Mouse (Mus musculus): Measurements from ENCODE around the gene Fstl4. TPM values are rescaled to one million over a fixed set of nuclear protein-coding genes. Genes with fewer than 3 reads are reported as not detected.

The Fstl4 gene
- 9.2 and 9.5 TPM in 2 replicates for polyA plus RNA-seq (2012; rRNA removed)

DNA sequence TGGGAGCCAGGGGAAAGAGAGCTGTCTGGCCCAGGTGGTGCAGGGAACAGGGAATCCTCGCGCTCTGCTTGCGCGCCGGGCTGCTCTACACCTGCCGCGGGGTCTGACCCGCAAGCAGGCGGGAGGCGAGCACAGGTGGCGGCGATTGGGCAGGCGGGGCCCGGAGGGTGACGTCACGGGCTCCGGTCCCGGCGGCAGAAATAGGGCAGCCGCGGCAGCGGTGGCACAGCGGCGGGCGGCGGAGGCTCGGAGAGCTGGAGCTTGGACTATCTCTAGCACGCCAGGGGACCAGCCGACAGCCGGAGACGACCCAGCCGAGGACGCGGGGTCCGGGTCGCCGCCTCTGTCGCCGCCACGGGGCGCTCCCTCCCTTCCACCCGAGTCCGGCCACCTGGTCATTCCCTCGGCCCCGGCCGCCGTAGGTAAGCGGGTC is at the start of gene Fstl4:
Gene Fstl4, plus strand, starts transcription at position 174 of the 433 bp plus-strand sequence.
- DNase-seq (ENCODE audit: extremely low spot score in 1 of 2, low spot score in 1 of 2) = peak in 1 of 2 experiments; percentile 66

DNA sequence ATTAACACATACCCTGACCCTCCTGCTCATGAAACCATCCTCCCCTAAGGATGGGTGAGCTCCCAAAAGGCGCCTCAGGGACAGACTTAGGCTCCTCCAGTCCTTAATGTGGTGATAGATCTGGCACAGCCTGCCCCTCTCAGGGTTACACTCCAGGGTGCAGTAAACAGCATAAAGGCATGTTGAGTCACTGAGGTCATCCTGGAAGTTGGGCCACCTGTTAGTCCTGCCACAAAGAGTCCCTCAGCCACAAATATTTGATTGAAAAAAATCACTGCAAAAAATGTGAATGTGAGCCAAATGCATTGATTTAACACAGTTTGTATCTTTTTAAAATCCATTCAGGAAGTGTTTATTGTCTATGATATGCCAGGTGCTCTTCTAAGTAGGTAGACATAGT is 45.9 kb upstream of the Fstl4 start:
- DNase-seq (ENCODE audit: extremely low spot score in 1 of 2, low spot score in 1 of 2) = no peak

DNA sequence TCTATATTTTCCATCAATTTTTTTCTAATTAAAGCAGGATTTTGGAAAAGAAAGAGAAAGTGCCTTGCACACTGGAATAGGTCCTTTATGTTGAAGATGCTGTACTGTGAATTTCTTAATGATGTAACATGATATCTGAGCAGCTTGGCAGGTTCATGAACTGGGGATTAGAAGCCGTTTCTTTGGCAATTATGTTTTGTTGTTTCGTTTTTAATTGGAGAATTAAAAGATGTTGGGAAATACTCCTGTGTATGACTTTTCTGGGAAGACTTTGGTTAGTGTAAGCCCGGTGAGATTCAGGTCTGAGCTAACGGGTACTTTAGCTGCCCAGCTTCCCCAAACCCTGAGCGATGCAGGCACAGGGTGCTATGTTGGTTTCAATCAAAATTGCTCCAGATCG is 43.3 kb upstream of the Fstl4 start:
- no peak for DNase-seq (ENCODE audit: extremely low spot score in 1 of 2, low spot score in 1 of 2)

DNA sequence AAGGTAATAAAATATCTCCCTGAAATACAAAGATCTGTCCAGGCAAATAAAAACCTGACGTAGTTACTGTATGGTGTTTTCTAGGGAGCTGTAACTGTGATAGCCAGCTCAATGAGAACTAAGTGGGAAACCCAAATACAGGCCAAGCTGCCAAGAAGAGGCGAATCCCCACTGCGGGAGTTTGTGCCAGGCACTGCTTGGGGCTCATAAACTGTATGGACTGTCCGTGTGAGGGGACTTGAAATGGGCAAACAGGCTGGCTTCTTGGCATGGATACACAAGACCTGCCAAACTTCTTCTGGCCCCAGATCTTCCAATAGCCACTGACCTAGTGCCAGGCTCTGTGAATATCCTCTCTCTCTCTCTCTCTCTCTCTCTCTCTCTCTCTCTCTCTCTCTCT is 41.7 kb upstream of the Fstl4 start:
- DNase-seq (ENCODE audit: extremely low spot score in 1 of 2, low spot score in 1 of 2) = no peak

DNA sequence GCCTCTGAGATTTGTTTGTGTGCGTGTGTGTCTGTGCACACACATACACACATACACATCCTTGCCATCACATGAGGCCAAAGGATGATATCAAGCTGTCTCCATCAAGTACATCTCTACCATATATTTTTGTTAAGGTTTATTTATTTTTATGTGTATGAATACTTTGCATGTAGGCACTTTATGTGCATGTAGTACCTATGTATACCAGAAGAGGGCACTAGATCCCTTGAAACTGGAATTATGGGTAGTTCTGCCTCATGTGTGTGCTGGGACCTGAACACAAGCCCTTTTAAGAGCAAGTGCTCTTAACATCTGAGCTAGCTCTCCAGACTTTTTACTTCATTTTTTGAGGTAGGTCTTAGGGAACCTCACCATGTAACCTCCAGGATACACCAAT is 38.4 kb upstream of the Fstl4 start:
- DNase-seq (ENCODE audit: extremely low spot score in 1 of 2, low spot score in 1 of 2) = no peak

DNA sequence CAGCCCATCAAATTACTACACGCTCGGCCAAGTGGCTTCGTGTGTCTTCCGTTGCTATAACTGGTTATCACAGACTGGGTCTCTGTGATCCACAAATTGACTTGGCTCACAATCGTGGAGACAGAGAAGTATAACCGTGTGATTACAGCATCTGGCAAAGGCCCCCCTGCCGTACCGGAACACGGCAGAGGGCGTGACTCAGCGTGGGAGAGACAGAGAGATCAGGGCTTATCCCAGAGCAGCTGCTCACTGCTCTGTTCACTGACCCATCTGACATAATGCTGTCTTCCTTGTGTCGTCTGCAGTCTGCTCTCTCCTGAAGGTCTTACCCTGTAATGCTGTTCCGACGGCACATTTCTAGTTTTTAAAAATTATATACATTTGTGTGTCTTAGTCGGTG is 36.0 kb upstream of the Fstl4 start:
- DNase-seq (ENCODE audit: extremely low spot score in 1 of 2, low spot score in 1 of 2) = no peak

DNA sequence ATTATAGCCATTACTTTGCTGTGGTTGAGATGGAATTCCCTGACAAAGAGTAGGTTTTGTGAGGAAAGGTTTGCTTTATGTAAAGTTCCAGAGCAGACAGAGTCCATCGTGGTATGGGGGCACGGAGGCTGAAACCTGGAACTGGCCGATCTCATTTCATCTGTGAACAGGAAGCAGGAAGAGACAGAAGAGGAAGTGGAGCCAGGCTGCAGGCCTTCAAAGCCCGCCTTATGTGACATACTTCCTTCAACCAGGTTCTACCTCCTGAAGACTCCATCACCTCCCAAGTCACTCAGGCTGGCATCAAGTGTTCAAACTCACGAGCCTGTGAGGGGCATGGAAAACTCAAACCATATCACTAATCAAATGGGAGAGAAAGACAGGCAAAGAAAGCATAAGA is 34.5 kb upstream of the Fstl4 start:
- DNase-seq (ENCODE audit: extremely low spot score in 1 of 2, low spot score in 1 of 2) = no peak

DNA sequence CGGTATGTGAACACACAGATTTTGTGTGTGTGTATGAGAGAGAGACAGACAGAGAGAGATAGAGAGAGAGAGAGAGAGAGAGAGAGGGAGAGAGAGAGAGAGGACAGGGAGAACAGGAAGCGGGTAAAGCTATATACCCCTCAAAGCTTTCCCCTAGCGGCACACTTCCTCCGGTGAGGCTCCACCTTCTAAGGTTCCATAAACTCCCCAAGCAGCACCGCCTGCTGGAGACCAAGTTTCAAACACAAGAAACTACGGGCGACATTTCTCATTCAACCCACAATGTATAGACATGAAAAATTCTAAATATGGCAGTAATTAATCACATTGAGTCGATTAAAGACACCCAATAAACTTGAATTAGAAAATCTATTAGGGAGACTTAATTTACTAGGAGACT is 32.5 kb upstream of the Fstl4 start:
- no peak for DNase-seq (ENCODE audit: extremely low spot score in 1 of 2, low spot score in 1 of 2)

DNA sequence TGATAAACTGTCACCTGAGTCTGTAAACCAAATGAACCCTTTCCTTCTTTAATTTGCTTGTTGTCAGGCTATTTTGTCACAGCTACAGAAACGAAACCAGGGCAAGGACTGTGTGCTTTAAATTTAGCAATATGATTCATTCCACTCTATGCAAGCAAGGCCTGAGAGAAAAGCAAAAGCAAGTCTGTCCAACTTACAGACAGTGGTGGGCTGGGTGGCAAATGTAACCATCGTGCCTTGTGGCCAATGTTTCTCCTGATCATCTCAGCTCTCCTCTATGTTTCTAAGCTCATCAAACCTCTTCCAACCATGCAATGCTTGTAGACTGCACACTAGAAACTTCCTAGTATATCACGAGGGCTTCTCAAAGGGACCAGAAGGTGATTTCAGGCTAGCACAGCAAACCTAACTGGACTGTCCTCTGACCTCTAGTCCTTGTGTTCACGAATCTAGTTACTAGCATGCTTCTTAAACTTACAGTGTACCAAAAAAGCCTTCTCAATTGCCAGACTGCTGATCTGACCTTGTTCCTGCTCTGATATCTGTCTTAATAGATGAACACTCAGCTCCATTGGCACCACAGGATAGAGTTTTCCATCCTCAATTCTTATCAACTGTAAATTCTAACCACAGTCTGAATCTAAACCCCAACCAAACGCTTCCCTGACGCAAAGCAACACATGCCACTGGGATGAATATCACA is 29.8 kb upstream of the Fstl4 start:
- DNase-seq (ENCODE audit: extremely low spot score in 1 of 2, low spot score in 1 of 2) = peak; percentile 27 to 55

DNA sequence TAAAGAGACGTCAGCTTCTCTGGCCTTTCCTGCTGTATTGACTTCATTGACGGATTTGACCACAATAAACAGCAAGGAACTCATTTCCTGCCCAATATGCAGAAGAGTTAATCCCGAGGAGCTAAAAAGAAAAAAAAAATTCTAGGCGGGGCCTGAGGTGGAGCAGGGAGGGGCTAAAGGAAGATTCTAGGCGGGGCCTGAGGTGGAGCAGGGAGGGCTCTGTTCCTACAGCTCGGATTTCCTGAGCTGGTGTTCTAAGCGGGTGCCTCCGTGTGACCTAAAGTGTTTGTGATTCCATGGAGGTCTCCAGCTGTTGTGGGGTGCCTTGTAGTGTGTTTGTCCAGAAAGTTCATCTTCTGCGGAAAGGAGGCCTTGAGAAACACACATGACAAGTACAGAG is 25.2 kb upstream of the Fstl4 start:
- DNase-seq (ENCODE audit: extremely low spot score in 1 of 2, low spot score in 1 of 2) = no peak

DNA sequence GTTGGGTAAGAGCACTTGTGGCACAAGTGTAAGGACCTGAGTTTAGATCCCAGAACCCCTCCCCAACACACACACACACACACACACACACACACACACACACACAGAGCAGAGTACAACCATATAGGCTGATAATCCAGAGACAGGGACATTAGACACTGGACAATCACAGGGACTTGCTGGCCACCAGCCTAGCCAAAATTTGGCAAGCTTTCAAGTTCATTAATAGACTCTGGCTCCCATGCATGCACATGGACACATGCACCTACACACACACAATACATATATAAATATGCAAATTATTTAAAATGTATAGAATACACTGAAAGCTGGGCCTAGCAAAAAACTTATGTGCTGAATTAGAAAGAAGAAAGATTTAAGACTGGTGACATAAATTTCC is 24.0 kb upstream of the Fstl4 start:
- no peak for DNase-seq (ENCODE audit: extremely low spot score in 1 of 2, low spot score in 1 of 2)

DNA sequence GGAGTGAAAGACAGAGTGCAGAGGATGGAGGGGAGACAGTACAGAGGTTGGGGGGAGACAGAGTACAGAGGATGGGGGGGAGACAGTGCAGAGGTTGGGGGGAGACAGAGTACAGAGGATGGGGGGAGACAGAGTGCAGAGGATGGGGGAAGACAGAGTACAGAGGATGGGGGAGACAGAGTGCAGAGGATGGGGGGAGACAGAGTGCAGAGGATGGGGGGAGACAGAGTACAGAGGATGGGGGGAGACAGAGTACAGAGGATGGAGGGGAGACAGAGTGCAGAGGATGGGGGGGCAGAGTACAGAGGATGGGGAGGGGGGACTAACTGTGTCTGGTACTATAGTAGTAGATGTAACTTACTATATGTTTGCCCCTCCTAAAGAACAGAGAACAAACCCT is 20.5 kb upstream of the Fstl4 start:
- no peak for DNase-seq (ENCODE audit: extremely low spot score in 1 of 2, low spot score in 1 of 2)

DNA sequence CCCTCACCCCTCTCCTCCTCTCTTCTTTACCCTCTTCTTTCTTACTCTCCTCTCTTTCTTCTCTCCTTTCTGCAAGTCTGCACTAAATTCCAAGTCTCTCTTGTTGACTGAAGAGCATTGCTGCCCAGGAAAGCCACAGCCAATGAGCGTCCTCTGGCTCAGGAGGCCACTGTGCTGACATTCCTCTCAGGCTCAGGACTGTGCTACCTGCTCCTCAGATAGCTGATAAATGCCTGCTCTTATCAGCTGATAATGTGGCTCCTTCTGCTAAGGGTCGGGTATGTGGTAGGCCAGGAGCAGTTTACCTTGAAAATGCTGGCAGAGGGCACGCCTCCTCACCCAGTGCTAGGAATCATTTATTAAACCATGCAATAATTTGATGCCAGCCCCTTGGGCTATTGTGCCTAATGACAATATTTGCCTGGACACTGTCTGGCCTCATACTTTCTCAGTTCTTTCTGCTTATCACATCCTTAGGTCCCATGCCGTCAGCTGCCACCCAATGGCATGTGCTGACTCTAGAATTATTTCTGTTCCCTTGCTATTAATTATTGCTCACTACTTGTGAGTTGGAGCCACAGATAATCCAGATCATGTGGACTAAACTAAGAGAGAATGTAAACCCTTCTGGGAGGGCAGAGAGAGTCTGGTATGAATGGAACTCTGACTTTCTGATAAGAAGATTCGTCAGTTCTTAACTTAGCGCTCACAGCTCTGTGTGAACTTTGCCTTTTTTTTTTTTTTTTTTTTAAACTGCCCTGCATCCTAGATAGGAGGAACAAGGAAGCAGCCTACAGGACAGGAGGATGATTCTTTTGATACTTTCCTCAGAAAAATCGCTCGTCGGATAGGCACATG is 19.6 kb upstream of the Fstl4 start:
- DNase-seq (ENCODE audit: extremely low spot score in 1 of 2, low spot score in 1 of 2) = no peak

DNA sequence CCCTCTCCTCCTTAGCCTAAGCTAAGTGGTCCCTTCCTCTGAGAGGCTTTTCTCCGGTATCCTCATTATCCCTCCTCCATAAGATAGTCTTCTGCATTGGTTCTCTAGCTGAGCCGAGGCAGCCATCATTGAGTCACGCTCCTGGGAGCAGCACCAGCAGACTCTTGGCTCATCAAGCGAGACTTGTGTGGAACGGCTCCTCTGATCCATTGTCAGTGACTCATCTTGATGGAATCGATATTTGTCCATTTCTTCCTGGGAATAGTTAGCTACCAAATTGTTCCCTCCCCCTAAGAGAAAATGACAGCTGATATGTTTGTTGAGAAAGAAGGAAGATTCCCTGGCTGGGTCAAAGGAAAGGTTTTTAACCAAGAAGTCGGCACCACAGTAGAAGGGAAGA is 17.2 kb upstream of the Fstl4 start:
- no peak for DNase-seq (ENCODE audit: extremely low spot score in 1 of 2, low spot score in 1 of 2)

DNA sequence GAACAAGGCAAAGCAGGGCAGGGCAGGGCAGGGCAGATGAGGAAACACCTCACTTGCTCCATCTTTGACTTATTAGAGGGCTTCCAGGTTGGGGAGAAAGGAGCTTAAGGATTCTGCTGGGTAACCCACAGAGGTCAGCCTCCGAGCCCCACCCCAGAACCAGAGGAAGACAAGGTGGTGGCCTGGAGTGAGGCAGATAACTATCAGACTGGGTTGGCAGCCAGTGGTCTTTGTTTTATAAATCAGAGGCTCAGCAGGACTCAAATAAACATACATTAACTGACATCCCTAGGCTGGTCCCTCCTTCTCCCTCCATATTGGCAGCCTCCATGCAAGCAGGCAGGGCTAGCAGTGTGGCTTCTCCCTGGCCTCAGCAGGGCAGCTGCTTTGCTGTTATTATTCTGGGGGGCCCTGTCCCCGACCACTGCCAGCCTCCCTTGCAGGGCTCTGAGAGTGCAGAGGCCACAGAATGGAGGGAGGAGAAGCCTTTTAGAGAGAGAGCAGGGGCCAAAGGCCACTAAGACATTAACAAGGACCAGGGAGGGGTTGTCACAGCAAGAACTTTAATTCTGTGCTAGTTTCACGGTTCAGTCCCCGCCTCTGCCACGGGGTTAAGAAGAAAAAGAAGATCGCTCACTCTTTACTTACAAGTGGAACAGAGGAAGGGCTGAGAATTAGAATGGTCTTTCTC is 16.5 kb upstream of the Fstl4 start:
- no peak for DNase-seq (ENCODE audit: extremely low spot score in 1 of 2, low spot score in 1 of 2)

DNA sequence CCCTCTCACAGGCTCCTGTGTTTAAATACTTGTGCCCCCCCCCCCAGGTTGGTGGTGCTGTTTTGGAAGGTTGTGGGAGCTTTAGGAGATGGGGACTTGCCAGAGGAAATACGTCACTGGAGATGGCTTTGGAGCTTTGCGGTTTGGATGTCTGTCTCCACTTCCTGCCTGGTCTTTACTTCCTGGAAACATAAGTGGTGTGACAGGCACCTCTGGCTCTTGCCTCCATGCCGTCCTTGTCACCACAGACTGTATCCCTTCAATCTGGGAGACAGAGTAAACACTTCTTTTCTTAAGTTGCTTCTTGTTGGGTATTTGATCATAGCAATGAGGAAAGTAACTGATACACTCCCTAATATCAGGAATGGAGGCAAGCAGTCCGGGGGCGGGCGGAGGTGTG is 14.4 kb upstream of the Fstl4 start:
- DNase-seq (ENCODE audit: extremely low spot score in 1 of 2, low spot score in 1 of 2) = no peak

DNA sequence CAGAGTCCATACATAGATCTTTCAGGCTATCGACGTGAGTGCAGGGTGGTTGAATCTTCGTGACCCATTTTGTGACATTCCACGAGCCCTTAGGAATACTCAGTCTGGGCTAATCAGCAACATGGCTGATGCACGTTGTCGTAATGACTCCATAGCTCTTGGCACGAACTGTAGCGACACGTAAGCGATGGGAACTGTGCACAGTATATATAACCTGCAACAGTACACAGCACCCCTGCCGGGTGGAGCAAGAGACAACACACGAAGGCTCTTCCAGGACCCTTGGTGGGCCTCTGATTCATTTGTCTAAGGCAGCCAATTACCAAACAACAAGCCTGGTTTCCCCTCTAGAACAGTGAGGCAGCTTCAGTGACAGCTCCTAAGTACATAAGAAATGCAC is 11.9 kb upstream of the Fstl4 start:
- DNase-seq (ENCODE audit: extremely low spot score in 1 of 2, low spot score in 1 of 2) = no peak

DNA sequence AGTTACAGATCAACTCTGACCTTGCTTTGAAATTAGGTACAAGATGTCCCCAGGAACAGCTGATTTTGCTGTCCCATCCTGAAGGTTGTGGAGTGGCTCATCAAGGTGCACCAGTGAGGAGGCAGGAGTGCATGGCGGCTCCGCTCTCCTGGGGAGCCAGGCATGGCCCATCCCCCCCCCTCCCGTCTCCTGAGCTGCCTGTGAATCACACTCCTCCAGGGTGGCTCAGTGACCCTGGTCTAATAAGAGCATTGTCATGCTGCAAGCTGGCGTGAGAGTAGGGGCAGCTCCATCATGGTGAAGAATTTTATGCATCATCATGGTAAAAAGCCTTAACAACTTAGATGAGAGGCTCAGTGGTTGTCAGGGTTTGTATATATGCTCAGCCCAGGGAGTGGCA is 11.2 kb upstream of the Fstl4 start:
- no peak for DNase-seq (ENCODE audit: extremely low spot score in 1 of 2, low spot score in 1 of 2)

DNA sequence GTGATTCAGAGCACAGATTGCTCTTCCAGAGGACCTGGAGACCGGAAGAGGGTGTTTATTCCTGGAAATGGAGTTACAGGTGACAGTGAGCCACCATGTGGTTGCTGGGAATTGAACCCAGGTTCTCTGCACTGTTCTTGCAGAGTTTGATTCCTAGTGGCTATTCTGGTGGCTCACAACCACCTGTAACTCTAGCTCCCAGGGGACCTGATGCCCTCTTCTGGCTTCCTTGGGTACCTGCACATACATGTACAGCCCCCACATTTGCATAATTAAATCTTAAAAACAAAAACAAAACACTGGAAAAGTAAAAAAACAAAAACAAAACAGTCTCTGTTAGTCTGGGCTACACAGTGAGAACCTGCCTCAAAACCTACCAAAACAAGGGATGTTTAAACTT is 2.6 kb upstream of the Fstl4 start:
- DNase-seq (ENCODE audit: extremely low spot score in 1 of 2, low spot score in 1 of 2) = no peak

DNA sequence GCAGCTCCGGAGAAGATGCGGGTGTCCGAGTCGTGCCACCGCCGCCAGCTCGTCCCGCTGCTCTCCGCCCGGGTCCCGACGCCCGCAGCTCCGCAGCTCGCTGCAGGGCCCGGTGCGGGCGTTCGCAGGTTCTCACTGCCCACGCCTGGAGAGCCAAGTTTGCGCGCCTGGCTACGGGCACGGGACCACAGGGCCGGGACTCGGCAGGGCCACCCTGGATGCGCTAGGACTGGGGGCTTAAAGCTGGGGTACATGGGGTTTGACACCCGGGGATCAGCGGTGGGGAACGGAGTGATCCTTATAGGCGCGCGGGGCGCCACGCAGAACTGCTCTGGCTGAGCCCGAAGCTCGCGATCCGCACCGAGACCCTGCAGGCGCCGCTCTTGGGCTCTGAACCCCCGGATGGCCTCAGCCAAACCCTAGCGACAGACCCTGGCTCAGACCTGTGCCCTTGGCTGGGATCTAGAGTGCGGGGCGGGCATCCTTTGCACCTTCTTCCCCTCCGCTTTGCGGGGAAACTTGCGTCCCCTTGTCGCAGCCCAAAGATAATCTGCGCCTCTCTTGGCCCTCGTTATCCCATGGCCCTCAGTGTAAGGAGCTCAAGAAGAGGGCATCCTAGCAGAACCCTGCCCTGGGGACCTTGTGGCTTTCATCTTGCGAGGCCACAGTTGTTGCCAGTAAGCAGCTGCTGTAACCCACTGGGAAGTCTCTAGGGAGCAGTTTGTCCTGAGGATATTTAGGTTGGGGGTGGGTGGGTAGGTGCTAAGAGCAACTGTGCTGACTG is 652 bp downstream of the Fstl4 start:
- peak in 1 of 2 experiments; percentile 33 for DNase-seq (ENCODE audit: extremely low spot score in 1 of 2, low spot score in 1 of 2)
